Mouse (Mus musculus): Measurements from ENCODE around the gene Wnt3.

DNA sequence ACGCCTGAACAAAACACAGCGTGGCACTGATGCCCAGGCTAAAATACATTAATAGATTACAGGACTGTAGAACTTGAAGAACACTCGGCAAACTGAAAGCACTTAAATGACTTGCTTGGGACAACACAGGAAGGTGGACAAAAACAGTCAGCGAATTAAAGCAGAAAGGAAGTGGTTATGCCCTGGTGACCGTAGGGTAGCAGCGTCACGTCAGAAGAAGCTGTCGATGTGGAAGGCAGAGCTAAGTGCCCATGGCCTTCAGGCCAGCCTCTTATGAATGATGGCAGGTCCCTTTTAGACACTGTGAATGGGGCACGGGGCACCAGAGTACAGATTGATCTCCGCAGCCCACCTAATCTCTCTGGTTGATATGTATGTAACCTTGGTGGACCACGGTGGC, 74.3 kb downstream of the Wnt3 start:
- TF ChIP-seq CTCF (IDR thresholded peaks at IDR 0.05) (no peak), POLR2A (IDR thresholded peaks at IDR 0.05; ENCODE audit: insufficient read depth, low read depth, low read length) (no peak), EP300 (IDR thresholded peaks at IDR 0.05; ENCODE audit: insufficient read depth, low read depth, low read length) (no peak)

Data from heart, adult 2 months (tissue).